Mouse (Mus musculus) hindbrain, embryonic 10.5 days (tissue): ENCODE measurements around the gene Cym. TPM values are rescaled to one million over a fixed set of nuclear protein-coding genes. Genes with fewer than 3 reads are reported as not detected.
A peak's percentile ranks its signal among the peaks of the same experiment; 100 is the strongest.

Source experiments
- DNase-seq: peaks from one replicate; pipeline ENCODE4 v3.0.0-alpha.2; 2017; ENCODE audit warnings: low spot score
- H3K27ac ChIP-seq: fragments of 300-500 bp; sonication (generic); 2 replicates; pipeline ENCODE4 v1.5.1; 2016; ENCODE audit warnings: mild to moderate bottlenecking, moderate library complexity
- H3K27me3 ChIP-seq: fragments of 300-500 bp; sonication (generic); 2 replicates; pipeline ENCODE4 v1.6.1; 2016; ENCODE audit warnings: mild to moderate bottlenecking; ENCODE audit not compliant: poor library complexity, insufficient read depth, severe bottlenecking
- H3K36me3 ChIP-seq: fragments of 300-500 bp; sonication (generic); 2 replicates; pipeline ENCODE4 v1.6.1; 2016; ENCODE audit warnings: mild to moderate bottlenecking, moderate library complexity
- H3K4me1 ChIP-seq: fragments of 300-500 bp; sonication (generic); replicated peaks from 2 replicates; pipeline ENCODE4 v1.6.1; 2016; ENCODE audit warnings: mild to moderate bottlenecking
- H3K4me3 ChIP-seq: fragments of 300-500 bp; sonication (generic); 2 replicates; pipeline ENCODE4 v1.5.1; 2016; ENCODE audit warnings: mild to moderate bottlenecking, moderate library complexity
- H3K9me3 ChIP-seq: fragments of 300-500 bp; sonication (generic); 2 replicates; pipeline ENCODE4 v1.6.1; 2016; ENCODE audit warnings: mild to moderate bottlenecking, moderate library complexity
- WGBS: fragments of 180-500 bp; shearing (Covaris S2); methylation state at CpG from one replicate; pipeline ENCODE4 v1.1.7; 2016; 5-methylcytosine and 5-hydroxymethylcytosine counted together
- polyA plus RNA-seq: library from polyadenylated mRNA; unstranded; fragments of >200 nt; fragmentation: Nextera tagmentation; extraction: Ambion mirVana; gene quantifications from 2 replicates; pipeline ENCODE4 v1.2.1, GENCODE M21; 2016

Cym gene
- polyA plus RNA-seq, 1 experiment from 2014 or later: not detected

GRCm38 (mm10) chr3:107241389-107242094, 20.0 kb upstream of the Cym start:
- Histone ChIP-seq H3K9me3 (no peaks in the 10 kb centered on the region), H3K27me3 (peaks cover 29% of the 10 kb centered on the region; the same call in 1 of the 2 replicates), H3K4me3 (no peak overlapping the region), H3K27ac (no peak overlapping the region), H3K36me3 (no peaks in the 10 kb centered on the region), H3K4me1 (peaks cover 15% of the 10 kb centered on the region)
- WGBS: 44% methylated on average over 14 of the region's 14 CpGs
- no peak for DNase-seq

- DNase-seq: no peak
- 93% methylated on average over 9 of the region's 9 CpGs for WGBS
- H3K27ac ChIP-seq: no peak within 1 kb of the TSS
- H3K9me3 ChIP-seq: no peaks in the 10 kb centered on the region
- peaks cover 15% of the 10 kb centered on the region for H3K4me1 ChIP-seq
- no peak within 1 kb of the TSS for H3K4me3 ChIP-seq
- H3K36me3 ChIP-seq: no peaks in the 10 kb centered on the region
- H3K27me3 ChIP-seq: peaks cover 26% of the 10 kb centered on the region; the same call in 1 of the 2 replicates
Observed at GRCm38 (mm10) chr3:107239607-107240006, 18.1 kb upstream of the Cym start, which contains the start of gene Prok1. Gene Prok1, minus strand, starts transcription at chr3:107239707.

DNA sequence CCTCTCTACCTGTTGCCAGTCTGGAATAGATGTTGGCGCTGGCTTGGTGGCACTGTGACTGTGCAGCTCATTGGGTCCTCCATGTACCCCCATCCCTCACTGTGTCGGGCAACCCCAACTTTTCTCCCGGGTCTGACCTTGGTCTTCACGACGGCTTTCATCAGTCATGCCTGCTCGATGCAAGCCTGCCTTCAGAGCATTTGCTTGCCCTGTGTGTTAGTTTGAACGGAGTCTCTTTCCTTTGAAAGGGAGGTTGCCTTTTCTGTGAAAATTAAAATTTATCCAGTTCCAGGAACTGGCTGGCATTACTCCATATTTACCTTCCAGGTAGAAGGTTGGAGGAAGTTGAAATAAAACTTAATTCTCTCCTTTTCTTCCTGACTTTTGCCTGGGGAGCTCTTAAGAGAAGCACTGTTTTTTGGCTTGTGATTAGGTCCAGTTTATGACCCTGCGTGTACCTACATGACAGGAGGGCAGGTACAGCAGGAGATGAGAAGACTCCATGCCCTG, 17.0 kb upstream of the Cym start:
- H3K36me3 ChIP-seq: no peaks in the 10 kb centered on the region
- no peak overlapping the region for H3K4me3 ChIP-seq
- H3K4me1 ChIP-seq: peaks cover 15% of the 10 kb centered on the region
- WGBS: 88% methylated on average over 8 of the region's 8 CpGs
- DNase-seq: no peak
- no peaks in the 10 kb centered on the region for H3K9me3 ChIP-seq
- H3K27ac ChIP-seq: no peak overlapping the region
- H3K27me3 ChIP-seq: peaks cover 21% of the 10 kb centered on the region; the same call in 1 of the 2 replicates

- no peak overlapping the region for H3K27ac ChIP-seq
- DNase-seq: no peak
- H3K36me3 ChIP-seq: no peaks in the 10 kb centered on the region
- no peaks in the 10 kb centered on the region for H3K9me3 ChIP-seq
- H3K27me3 ChIP-seq: peaks cover 21% of the 10 kb centered on the region; the same call in 1 of the 2 replicates
- H3K4me3 ChIP-seq: no peak overlapping the region
- peaks cover 19% of the 10 kb centered on the region for H3K4me1 ChIP-seq
- 32% methylated on average over 2 of the region's 2 CpGs for WGBS
Observed at GRCm38 (mm10) chr3:107238051-107238450, 16.5 kb upstream of the Cym start.

DNA sequence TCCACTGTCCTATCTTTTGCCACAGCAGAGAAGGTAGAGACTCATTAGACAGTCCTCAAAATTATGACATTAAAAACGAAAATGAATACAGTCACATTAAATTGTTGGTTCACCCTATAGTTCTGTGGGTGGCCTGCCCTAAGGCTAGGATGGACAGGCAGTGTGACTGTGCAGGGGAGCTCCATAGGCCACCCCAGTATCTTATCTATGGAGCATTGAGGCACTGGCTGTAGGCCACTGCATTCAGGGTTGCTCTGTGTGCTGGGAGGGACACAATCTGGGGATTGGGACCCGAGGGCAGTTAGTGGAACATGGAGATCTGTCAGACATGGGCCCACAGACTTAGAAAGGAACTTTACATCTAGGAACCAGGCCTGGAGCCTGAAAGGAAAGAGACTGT, 12.4 kb upstream of the Cym start:
- Histone ChIP-seq H3K4me3 (no peak overlapping the region), H3K36me3 (no peaks in the 10 kb centered on the region), H3K9me3 (no peaks in the 10 kb centered on the region), H3K4me1 (peaks cover 13% of the 10 kb centered on the region), H3K27me3 (no peaks in the 10 kb centered on the region; the same call in 1 of the 2 replicates), H3K27ac (no peak overlapping the region)
- WGBS: 29% methylated on average over 2 of the region's 2 CpGs
- no peak for DNase-seq

GRCm38 (mm10) chr3:107233351-107233813, 11.8 kb upstream of the Cym start:
- no peak overlapping the region for H3K4me3 ChIP-seq
- no peaks in the 10 kb centered on the region for H3K36me3 ChIP-seq
- H3K9me3 ChIP-seq: no peaks in the 10 kb centered on the region
- peak overlapping the region; percentile 54; the same call in 1 of the 2 replicates for H3K27ac ChIP-seq
- 9% methylated on average over 11 of the region's 11 CpGs for WGBS
- peak; percentile 81 for DNase-seq
- H3K27me3 ChIP-seq: no peaks in the 10 kb centered on the region; the same call in 1 of the 2 replicates
- peaks cover 13% of the 10 kb centered on the region for H3K4me1 ChIP-seq

DNA sequence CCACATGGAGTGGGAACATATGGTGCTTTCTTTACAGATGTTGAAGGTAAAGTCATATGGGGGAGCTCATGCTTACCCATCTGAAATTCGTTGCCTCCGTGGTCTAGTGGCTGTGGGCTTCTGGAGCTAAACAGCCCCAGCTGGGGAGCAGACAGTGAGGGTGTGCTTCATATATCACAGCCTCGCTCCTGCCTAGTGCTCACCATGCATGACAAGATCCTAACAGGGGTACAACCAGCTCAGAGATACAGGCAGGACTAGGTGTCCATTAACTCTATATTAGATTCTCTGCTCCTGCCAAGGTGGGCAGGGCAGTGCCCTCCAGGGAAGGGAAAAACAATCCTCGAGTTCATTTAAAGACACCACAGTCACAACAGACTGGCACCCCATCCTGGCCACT, 9.7 kb upstream of the Cym start:
- DNase-seq: no peak
- no peak overlapping the region for H3K27ac ChIP-seq
- 67% methylated on average over 4 of the region's 4 CpGs for WGBS
- no peaks in the 10 kb centered on the region; the same call in 1 of the 2 replicates for H3K27me3 ChIP-seq
- H3K4me1 ChIP-seq: peaks cover 7% of the 10 kb centered on the region; the same call in 1 of the 2 replicates
- no peak overlapping the region for H3K4me3 ChIP-seq
- no peaks in the 10 kb centered on the region for H3K9me3 ChIP-seq
- no peaks in the 10 kb centered on the region for H3K36me3 ChIP-seq

GRCm38 (mm10) chr3:107230527-107230926, 9.0 kb upstream of the Cym start, which contains the start of gene A630076J17Rik:
Gene A630076J17Rik, plus strand, starts transcription at chr3:107230614.
- DNase-seq: no peak
- Histone ChIP-seq H3K4me3 (no peak within 1 kb of the TSS), H3K27ac (no peak within 1 kb of the TSS), H3K36me3 (no peaks in the 10 kb centered on the region), H3K9me3 (no peaks in the 10 kb centered on the region), H3K4me1 (peaks cover 7% of the 10 kb centered on the region; the same call in 1 of the 2 replicates), H3K27me3 (no peaks in the 10 kb centered on the region; the same call in 1 of the 2 replicates)
- WGBS: 67% methylated on average over 1 of the region's 1 CpGs

DNA sequence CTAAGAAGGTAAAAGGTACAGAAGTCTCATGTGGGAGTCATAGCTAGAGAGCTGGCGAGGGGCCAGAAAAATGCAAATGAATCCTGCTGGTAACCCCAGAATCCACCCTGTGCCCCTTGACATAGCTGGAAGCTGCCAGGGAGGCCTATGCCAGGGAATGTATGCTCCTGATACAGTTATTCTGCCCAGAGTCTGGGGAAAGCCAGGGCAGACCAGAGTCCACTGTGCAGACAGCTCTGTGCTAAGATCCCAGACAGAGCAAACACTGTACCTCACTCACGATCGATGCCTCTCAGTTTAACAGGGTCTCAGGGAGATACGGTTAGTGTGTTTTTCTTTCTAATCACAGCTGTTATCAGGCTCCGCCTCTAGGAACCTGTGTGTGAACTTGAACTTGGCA, 8.3 kb upstream of the Cym start:
- Histone ChIP-seq H3K36me3 (no peaks in the 10 kb centered on the region), H3K27me3 (no peaks in the 10 kb centered on the region; the same call in 1 of the 2 replicates), H3K4me3 (no peak overlapping the region), H3K4me1 (peaks cover 7% of the 10 kb centered on the region; the same call in 1 of the 2 replicates), H3K27ac (no peak overlapping the region), H3K9me3 (no peaks in the 10 kb centered on the region)
- 70% methylated on average over 5 of the region's 5 CpGs for WGBS
- DNase-seq: no peak

- Histone ChIP-seq H3K27ac (no peak overlapping the region), H3K4me3 (no peak overlapping the region), H3K9me3 (0 out of 2 replicates have a peak, but pooled peaks cover 4% of the 10 kb centered on the region), H3K4me1 (peaks cover 7% of the 10 kb centered on the region; the same call in 1 of the 2 replicates), H3K27me3 (no peaks in the 10 kb centered on the region; the same call in 1 of the 2 replicates), H3K36me3 (no peaks in the 10 kb centered on the region)
- WGBS: 81% methylated on average over 5 of the region's 5 CpGs
- no peak for DNase-seq
Observed at GRCm38 (mm10) chr3:107229221-107229620, 7.7 kb upstream of the Cym start.

GRCm38 (mm10) chr3:107225820-107226219, 4.3 kb upstream of the Cym start:
- Histone ChIP-seq H3K27ac (no peak overlapping the region), H3K4me1 (0 out of 2 replicates have a peak, but pooled peaks cover 2% of the 10 kb centered on the region), H3K9me3 (0 out of 2 replicates have a peak, but pooled peaks cover 4% of the 10 kb centered on the region), H3K27me3 (no peaks in the 10 kb centered on the region; the same call in 1 of the 2 replicates), H3K36me3 (no peaks in the 10 kb centered on the region), H3K4me3 (no peak overlapping the region)
- no peak for DNase-seq
- 89% methylated on average over 5 of the region's 5 CpGs for WGBS

GRCm38 (mm10) chr3:107223230-107223629, 1.7 kb upstream of the Cym start:
- DNase-seq: no peak
- WGBS: 80% methylated on average over 1 of the region's 1 CpGs
- Histone ChIP-seq H3K9me3 (0 out of 2 replicates have a peak, but pooled peaks cover 4% of the 10 kb centered on the region), H3K27me3 (no peaks in the 10 kb centered on the region), H3K27ac (no peak overlapping the region), H3K4me1 (no peaks in the 10 kb centered on the region), H3K4me3 (no peak overlapping the region), H3K36me3 (no peaks in the 10 kb centered on the region)

DNA sequence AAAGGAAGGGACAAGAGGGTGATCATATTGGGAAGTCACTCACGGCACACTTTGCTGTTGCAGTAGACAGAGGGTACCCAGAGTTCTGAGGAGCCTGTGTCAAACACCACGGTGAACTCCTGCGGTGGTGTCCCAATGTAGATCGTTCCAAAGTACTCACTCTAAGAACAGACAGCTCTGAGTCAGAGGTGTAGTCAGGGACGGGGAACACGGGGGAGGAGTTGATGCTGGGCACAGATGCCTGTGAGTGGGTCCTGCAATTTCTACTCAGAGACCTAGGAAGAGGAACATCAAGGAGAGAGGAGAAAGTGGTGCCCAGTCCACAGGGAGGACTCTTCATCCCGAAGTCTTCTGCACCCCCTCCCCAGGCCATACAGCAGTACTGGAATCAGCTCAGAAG, 3.0 kb downstream of the Cym start:
- Histone ChIP-seq H3K27me3 (no peaks in the 10 kb centered on the region), H3K27ac (no peak overlapping the region), H3K4me3 (no peak overlapping the region), H3K36me3 (no peaks in the 10 kb centered on the region), H3K4me1 (peaks cover 9% of the 10 kb centered on the region; the same call in 1 of the 2 replicates), H3K9me3 (no peaks in the 10 kb centered on the region)
- WGBS: 89% methylated on average over 7 of the region's 7 CpGs
- DNase-seq: no peak
